Mouse (Mus musculus): ENCODE results near the gene Scgb1b10.
"Not testable (repeated sequence)": the region's sequence is repeated elsewhere in the genome, so short reads cannot be mapped to it uniquely, and the experiment has no call there.

The Scgb1b10 gene

GRCm38 (mm10) chr7:32100553-32100952 is at the start of gene Scgb1b10:
TSS of gene Scgb1b10 (plus strand) at chr7:32100853.
- in situ Hi-C loops (cut with MboI, MseI) = not testable (repeated sequence)
